Mouse (Mus musculus) gastrocnemius, postnatal 14 days (tissue): ENCODE measurements around the gene Crot. TPM values are rescaled to one million over a fixed set of nuclear protein-coding genes. Genes with fewer than 3 reads are reported as not detected.
A peak's percentile ranks its signal among the peaks of the same experiment; 100 is the strongest.

Experiments
- DNase-seq: peaks from one replicate; pipeline ENCODE4 v3.0.0; 2021; ENCODE audit warnings: mixed read lengths
- intact Hi-C: fragments of 180-260 bp; cut with DNase I; formaldehyde crosslinking; loops from one replicate; pipeline ENCODE4 v1.15.1; 2025; ENCODE audit warnings: low total_unique reads
- long read RNA-seq, 2 experiments: library from polyadenylated mRNA; stranded (forward); transcript quantifications; one replicate each; pipeline ENCODE4 v2.0.0; 2021
- total RNA-seq, 2 experiments: library from RNA; stranded (reverse); gene quantifications; 2 replicates each; pipeline ENCODE4 v1.2.3; 2021

Crot gene
- 10 to 100 TPM; 26.9 to 27.3 TPM for total RNA-seq
- long read RNA-seq, experiment 1, transcript Crot-201 (18 exons, 2,996 nt), result major isoform, 31 of 39 reads
- long read RNA-seq, experiment 1, partial matches to known transcripts, result 5 of 39 reads
- long read RNA-seq, experiment 1, other reads (novel, unspliced or antisense), result 3 of 39 reads
- long read RNA-seq, experiment 2, transcript Crot-201 (18 exons, 2,996 nt), result major isoform, 35 of 45 reads
- long read RNA-seq, experiment 2, partial matches to known transcripts, result 3 of 45 reads
- long read RNA-seq, experiment 2, other reads (novel, unspliced or antisense), result 7 of 45 reads

DNA sequence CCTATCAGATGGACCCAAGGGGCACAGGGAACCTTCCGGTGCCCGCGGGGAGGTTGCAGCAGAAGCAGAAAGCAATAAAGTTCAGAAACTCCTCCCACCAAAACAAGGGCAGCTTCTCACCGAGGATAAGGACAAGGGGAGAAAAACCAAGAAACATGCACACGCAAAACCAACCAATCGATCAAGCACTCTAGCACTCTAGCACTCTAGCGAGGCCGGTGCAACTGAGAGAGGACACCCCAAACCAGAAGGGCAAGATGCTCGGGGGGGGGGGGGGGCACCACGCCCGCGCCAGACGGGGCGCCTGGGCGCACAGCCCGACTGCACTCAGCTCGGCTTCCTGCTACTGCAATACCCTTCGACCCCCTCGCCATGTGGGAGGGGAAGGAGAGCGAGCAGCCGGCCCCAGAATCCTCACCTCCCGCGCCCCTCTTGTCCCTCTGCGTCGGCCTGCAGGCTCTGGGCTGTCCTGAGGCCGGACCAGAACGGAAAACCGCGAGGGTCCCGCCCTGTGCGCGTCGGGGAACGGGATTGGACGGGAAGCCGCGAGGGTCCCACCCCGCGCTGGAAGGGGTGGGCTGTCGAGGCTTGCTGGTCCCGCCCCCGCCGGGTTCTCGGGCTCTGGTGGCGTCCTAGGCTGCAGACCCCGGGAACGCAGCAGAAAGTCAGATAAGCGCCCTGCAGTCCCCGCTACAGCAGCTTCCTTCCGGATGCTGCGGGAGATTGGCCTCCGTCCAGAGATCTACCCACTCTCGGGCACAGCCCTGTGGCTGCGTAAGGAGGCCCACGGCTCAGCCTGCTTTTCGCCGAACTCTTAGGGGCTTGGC is at the start of gene Crot:
TSS of gene Crot (minus strand) at position 639 of the 827 bp plus-strand sequence.
- intact Hi-C loops, result no loop called here
- DNase-seq, result peak; percentile 95

DNA sequence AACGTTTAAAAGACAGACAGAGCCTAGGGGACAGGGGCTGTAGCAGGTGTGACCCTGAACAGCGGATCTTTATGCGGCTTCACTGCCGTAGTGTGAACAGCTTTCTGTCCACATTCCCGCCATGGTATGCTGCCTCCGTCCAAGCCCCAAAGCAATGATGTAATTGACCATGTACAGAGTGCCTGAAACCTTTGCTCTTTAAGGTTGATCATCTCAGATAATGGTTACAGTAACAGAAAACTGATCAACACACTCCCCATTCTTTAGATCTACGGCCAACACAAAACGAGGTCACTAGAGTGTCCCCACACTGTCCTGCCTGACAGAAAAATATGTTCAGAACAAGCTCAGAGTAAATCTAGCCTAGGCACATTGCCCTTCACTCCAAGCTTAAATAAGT is 48.8 kb upstream of the Crot start:
- intact Hi-C loops, result loop anchor here (10.0 kb wide), 1 partner anchor 111 kb away; no protein-coding TSS in a partner anchor
- DNase-seq, result no peak

- intact Hi-C loops, result loop anchor here (10.0 kb wide), 1 partner anchor 110 kb away; no protein-coding TSS in a partner anchor
Observed at GRCm38 (mm10) chr5:9044821-9045220, 47.7 kb upstream of the Crot start.

GRCm38 (mm10) chr5:9043582-9044267 is 46.6 kb upstream of the Crot start:
- intact Hi-C loops, result loop anchor here (10.0 kb wide), 1 partner anchor 109 kb away; no protein-coding TSS in a partner anchor
- DNase-seq, result no peak

More at GRCm38 (mm10) chr5:9044821-9045220, 47.7 kb upstream of the Crot start:
- DNase-seq, result no peak

GRCm38 (mm10) chr5:9042721-9043416 is 45.7 kb upstream of the Crot start:
- intact Hi-C loops, result loop anchor here (10.0 kb wide), 1 partner anchor 108 kb away; no protein-coding TSS in a partner anchor

DNA sequence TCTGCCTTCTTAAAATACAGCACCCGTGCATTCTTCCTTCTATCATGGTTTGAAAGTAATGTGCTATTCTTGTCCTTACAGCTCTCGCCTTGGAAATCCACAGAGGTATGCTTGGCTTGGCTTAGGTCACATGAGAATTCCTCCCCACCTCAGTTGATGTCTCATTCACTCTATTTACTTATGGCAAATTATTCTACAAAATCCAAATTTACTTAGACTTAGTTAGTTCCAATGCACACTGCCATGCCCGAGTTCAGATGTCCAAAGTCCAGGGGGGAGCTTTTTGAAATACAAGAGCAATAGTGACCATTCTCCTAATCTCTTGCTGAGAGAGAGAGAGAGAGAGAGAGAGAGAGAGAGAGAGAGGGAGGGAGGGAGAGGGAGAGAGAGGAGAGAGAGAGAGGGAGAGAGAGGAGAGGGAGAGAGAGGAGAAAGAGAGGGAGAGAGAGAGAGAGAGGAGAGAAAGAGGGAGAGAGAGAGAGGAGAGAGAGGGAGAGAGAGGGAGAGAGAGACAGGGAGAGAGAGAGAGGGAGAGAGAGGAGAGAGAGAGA is 43.6 kb upstream of the Crot start:
- no peak for DNase-seq
- intact Hi-C loops, result loop anchor here (10.0 kb wide), 1 partner anchor 106 kb away; no protein-coding TSS in a partner anchor

More at GRCm38 (mm10) chr5:9042721-9043416, 45.7 kb upstream of the Crot start:
- DNase-seq, result no peak

DNA sequence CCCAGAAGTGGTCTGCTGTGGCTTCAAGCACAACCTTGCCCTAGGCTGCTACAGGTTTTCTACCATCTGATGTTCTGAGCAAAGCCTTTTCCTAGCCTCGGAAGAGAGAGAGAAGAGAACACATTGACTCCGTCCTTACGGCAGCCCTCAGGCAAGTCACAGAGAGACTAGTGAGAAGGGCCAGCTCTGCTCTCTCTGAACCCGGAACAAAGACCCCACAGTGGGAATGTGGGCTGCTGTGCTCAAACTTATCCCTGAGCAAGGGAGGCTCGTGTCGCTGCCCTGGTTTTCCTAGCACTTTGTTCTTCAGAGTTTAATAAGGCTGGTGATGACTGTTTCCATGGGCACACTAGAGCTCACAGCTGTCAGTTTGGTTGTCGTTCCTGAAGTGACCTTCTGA is 42.9 kb upstream of the Crot start:
- intact Hi-C loops, result loop anchor here (10.0 kb wide), 1 partner anchor 105 kb away; no protein-coding TSS in a partner anchor
- DNase-seq, result no peak

GRCm38 (mm10) chr5:9037292-9037691 is 40.2 kb upstream of the Crot start:
- DNase-seq, result no peak
- intact Hi-C loops, result no loop called here

DNA sequence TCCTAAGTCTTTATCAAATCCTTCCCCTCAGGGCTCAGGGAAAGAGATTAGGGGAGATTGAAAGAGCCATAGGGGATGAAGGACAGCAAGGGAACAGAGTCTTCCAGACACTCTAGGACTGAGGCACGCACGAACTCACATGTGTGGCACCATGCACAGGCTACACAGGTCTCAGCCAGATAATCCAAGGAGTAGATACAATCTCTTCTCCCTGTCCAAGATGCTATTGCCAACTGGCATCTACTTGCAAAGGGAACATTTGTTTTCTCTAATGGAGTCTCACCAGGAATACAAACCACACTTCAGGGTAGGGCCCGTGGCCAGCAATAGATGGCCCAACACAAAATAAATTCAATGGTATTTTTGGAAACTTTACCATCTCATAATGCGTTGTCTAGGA is 38.3 kb upstream of the Crot start:
- intact Hi-C loops, result no loop called here
- DNase-seq, result no peak

DNA sequence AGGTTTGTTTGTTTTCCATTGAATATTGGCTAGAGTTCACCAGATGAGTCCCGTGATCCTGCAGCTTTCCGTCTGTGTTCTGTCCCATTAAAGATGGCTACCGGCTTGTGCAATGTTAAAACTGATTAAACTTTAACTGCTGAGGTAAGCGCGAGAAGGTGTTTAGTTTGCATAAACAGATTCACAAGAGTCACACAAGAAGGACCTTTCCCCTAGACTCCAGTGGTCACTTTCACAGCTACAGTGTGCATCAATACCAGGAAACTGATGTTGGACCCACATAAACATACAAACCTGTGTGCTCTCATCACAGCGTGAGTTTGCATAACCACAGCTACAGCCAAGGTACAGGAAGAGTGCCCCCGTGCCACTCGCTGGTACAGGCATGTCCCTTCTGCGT is 37.4 kb upstream of the Crot start:
- intact Hi-C loops, result no loop called here

DNA sequence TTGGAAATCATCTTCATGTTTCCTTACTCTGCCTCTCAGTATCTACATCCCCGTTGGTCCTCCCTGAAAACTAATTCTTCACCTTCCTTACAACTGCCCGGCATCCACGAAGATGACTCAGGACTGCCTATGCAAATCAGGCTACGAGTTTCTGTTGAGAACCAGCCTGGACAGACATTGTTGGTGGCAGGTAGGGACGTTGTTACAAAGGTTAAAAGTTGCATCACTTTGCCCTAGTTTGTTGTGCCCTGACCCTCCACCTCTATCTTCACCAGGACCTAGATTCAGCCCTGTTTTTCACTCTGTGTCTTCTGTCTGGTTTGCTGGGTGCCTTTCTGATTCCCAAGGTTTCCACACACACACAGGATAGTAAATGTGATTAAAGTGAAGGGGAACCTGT is 36.7 kb upstream of the Crot start:
- DNase-seq, result no peak
- intact Hi-C loops, result no loop called here

More for the DNA sequence above, 37.4 kb upstream of the Crot start:
- no peak for DNase-seq

GRCm38 (mm10) chr5:9032641-9033040 is 35.5 kb upstream of the Crot start:
- DNase-seq, result no peak
- intact Hi-C loops, result no loop called here

- intact Hi-C loops, result no loop called here
Observed at GRCm38 (mm10) chr5:9032101-9032590, 35.0 kb upstream of the Crot start.

DNA sequence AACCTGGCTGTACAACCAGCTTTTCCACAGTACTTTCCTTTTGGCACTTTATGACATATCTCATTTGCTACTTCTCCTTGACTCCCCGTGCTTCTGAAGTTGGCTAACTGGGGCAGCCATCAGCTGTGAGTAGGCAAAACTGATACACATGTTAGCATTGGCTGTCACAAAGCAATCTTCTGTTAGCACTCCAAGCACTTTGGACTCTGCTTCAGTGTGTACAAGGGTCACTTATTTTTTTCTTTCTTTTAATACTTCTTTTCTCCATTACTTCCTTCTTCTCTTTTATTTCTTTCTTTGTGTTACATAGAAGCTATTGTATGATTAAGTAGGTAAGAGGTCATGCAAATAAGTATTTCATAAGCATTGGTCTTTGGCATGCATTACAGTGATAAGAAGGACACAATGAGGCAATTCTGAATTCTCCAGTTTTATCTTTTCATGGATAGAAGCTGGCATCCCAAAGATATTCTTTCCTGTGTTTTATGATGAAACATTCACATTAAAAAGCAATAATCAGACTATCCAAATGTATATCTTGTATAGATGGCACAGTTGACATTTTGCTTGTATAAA is 31.2 kb upstream of the Crot start:
- intact Hi-C loops, result no loop called here
- DNase-seq, result no peak

More at GRCm38 (mm10) chr5:9032101-9032590, 35.0 kb upstream of the Crot start:
- no peak for DNase-seq

DNA sequence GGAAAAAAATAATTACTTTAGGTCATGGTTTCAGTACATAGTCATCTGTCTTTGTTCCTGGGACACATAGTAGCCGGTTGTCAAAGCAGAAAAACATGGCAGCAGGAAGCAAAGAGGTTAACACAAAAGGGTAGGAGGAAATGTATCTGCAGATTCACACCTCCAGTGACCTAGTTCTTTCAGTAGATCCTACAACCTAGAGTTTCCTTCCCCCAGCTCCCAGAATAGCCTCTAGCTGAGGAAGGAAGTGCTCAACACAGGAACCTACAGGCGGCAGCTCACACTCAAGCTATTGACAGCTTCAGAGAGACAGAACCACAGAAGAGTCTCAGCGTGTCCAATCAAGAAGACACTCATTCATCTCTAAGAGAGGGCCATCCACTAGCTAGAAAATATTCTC is 18.2 kb upstream of the Crot start:
- DNase-seq, result no peak
- intact Hi-C loops, result no loop called here

DNA sequence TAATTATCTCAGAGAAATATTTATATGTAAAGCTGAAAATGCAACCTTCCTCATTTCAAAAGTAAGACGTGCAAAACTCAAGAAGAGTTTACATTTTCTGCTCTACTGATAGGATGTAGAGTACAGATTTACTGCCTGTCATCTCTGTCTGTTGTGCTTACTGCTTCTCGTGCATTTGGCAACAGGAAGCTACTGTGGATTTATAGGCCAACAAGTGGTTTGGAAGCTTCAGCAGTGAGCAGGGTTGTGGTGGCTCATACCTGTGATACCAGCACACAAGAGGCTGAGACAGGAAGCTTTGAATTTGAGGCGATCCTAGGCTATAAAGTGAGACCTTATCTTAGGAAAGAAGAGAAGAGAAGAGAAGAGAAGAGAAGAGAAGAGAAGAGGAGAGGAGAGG is 17.6 kb upstream of the Crot start:
- no peak for DNase-seq
- intact Hi-C loops, result no loop called here

DNA sequence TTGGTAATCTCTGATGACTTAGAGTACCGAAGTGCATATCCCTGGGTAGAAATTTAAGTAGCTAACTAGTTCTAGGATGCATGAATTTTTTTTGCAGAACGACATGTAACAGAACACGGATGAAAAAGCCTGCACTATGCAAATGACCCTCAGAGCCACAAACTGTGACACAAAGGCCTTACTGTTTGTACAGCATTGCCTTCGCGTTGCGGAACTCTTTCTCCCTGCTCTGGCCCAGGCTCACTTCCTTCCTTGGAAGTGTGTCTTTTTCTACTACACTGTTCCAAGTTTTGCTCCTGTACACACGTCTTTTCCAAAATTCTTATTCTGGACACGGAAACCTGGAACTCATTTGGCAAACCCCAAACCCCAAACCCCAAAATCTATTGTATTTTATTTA is 14.2 kb upstream of the Crot start:
- intact Hi-C loops, result no loop called here
- no peak for DNase-seq

DNA sequence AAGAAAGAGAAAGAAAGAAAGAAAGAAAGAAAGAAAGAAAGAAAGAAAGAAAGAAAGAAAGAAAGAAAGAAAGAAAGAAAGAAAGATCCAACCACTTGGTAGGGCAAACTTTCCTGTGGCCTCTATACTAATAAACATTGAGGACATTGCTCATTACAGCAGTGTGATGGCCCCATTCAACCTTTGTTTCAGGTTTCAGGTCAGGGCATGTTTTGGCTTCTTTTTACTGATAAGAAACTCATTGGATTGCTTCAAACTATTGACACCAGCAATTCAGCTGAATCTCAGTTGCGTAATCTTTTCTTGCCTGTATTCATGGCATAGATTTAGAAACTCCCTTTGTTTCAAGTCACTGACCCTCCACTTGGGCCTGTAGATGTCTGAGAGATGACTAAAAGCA is 13.0 kb upstream of the Crot start:
- intact Hi-C loops, result no loop called here
- no peak for DNase-seq
